Mouse (Mus musculus): ENCODE data around the gene Intu. TPM values are rescaled to one million over a fixed set of nuclear protein-coding genes. Genes with fewer than 3 reads are reported as not detected.
A peak's percentile ranks its signal among the peaks of the same experiment; 100 is the strongest.

Gene Intu
- total and polyA plus RNA-seq, 2 experiments from 2014 or later: 3.2 to 10.5 TPM

- WGBS: 88% methylated on average over 14 of the region's 14 CpGs
- ATAC-seq: no peak
These were observed 25.6 kb upstream of the Intu start for GRCm38 (mm10) chr3:40505451-40506014.

GRCm38 (mm10) chr3:40508927-40509576, 22.0 kb upstream of the Intu start:
- 82% methylated on average over 6 of the region's 6 CpGs for WGBS
- DNase-seq: no peak

More at GRCm38 (mm10) chr3:40505451-40506014, 25.6 kb upstream of the Intu start:
- Histone ChIP-seq H3K4me1 (ENCODE audit: insufficient read depth) (no peaks in the 10 kb centered on the region), H3K27me3 (ENCODE audit: insufficient read depth, low read length) (no peaks in the 10 kb centered on the region), H3K9me3 (ENCODE audit: low read length) (no peaks in the 10 kb centered on the region), H3K4me2 (ENCODE audit: low read depth) (no peak overlapping the region), H3K9ac (no peak overlapping the region), H3K4me3 (ENCODE audit: low read depth, low read length) (no peak overlapping the region), H3K36me3 (ENCODE audit: insufficient read depth) (no peaks in the 10 kb centered on the region), H3K27ac (ENCODE audit: low read depth, low read length) (no peak overlapping the region)
- no peak for DNase-seq
- TF ChIP-seq CTCF (IDR thresholded peaks at IDR 0.05; ENCODE audit: low read depth): no peak

GRCm38 (mm10) chr3:40510567-40510966, 20.5 kb upstream of the Intu start:
- ATAC-seq (no peak), DNase-seq (no peak)
- Histone ChIP-seq H3K4me1 (ENCODE audit: insufficient read depth) (no peaks in the 10 kb centered on the region), H3K27ac (ENCODE audit: low read depth, low read length) (no peak overlapping the region), H3K9ac (no peak overlapping the region), H3K9me3 (ENCODE audit: low read length) (no peaks in the 10 kb centered on the region), H3K4me2 (ENCODE audit: low read depth) (no peak overlapping the region), H3K36me3 (ENCODE audit: insufficient read depth) (no peaks in the 10 kb centered on the region), H3K27me3 (ENCODE audit: insufficient read depth, low read length) (no peaks in the 10 kb centered on the region), H3K4me3 (ENCODE audit: low read depth, low read length) (no peak overlapping the region)
- 67% methylated on average over 6 of the region's 6 CpGs for WGBS
- TF ChIP-seq CTCF (IDR thresholded peaks at IDR 0.05; ENCODE audit: low read depth): no peak

More at GRCm38 (mm10) chr3:40508927-40509576, 22.0 kb upstream of the Intu start:
- Histone ChIP-seq H3K27me3 (ENCODE audit: insufficient read depth, low read length) (no peaks in the 10 kb centered on the region), H3K4me3 (ENCODE audit: low read depth, low read length) (no peak overlapping the region), H3K9ac (no peak overlapping the region), H3K4me2 (ENCODE audit: low read depth) (no peak overlapping the region), H3K4me1 (ENCODE audit: insufficient read depth) (no peaks in the 10 kb centered on the region), H3K9me3 (ENCODE audit: low read length) (no peaks in the 10 kb centered on the region), H3K36me3 (ENCODE audit: insufficient read depth) (no peaks in the 10 kb centered on the region), H3K27ac (ENCODE audit: low read depth, low read length) (no peak overlapping the region)
- TF ChIP-seq CTCF (IDR thresholded peaks at IDR 0.05; ENCODE audit: low read depth): no peak
- ATAC-seq: no peak

- H3K9ac ChIP-seq: no peak overlapping the region
- DNase-seq (no peak), ATAC-seq (no peak)
- no peaks in the 10 kb centered on the region for H3K27me3 ChIP-seq (ENCODE audit: insufficient read depth, low read length)
- no peak overlapping the region for H3K4me3 ChIP-seq (ENCODE audit: low read depth, low read length)
- WGBS: 72% methylated on average over 13 of the region's 13 CpGs
- no peak overlapping the region for H3K27ac ChIP-seq (ENCODE audit: low read depth, low read length)
- no peaks in the 10 kb centered on the region for H3K9me3 ChIP-seq (ENCODE audit: low read length)
- no peak for TF ChIP-seq CTCF (IDR thresholded peaks at IDR 0.05; ENCODE audit: low read depth)
- no peaks in the 10 kb centered on the region for H3K36me3 ChIP-seq (ENCODE audit: insufficient read depth)
- no peak overlapping the region for H3K4me2 ChIP-seq (ENCODE audit: low read depth)
- H3K4me1 ChIP-seq (ENCODE audit: insufficient read depth): no peaks in the 10 kb centered on the region
These were observed 17.9 kb upstream of the Intu start for GRCm38 (mm10) chr3:40512936-40513829.

GRCm38 (mm10) chr3:40518240-40518639, 12.8 kb upstream of the Intu start:
- Histone ChIP-seq H3K27ac (ENCODE audit: low read depth, low read length) (no peak overlapping the region), H3K36me3 (ENCODE audit: insufficient read depth) (no peaks in the 10 kb centered on the region), H3K4me1 (ENCODE audit: insufficient read depth) (no peaks in the 10 kb centered on the region), H3K4me2 (ENCODE audit: low read depth) (no peak overlapping the region), H3K4me3 (ENCODE audit: low read depth, low read length) (no peak overlapping the region), H3K9ac (no peak overlapping the region), H3K9me3 (ENCODE audit: low read length) (no peaks in the 10 kb centered on the region), H3K27me3 (ENCODE audit: insufficient read depth, low read length) (no peaks in the 10 kb centered on the region)
- DNase-seq: no peak
- no peak for TF ChIP-seq CTCF (IDR thresholded peaks at IDR 0.05; ENCODE audit: low read depth)
- ATAC-seq: no peak
- 86% methylated on average over 3 of the region's 3 CpGs for WGBS

GRCm38 (mm10) chr3:40519555-40519954, 11.5 kb upstream of the Intu start:
- 88% methylated on average over 3 of the region's 3 CpGs for WGBS
- no peaks in the 10 kb centered on the region for H3K36me3 ChIP-seq (ENCODE audit: insufficient read depth)
- no peak overlapping the region for H3K9ac ChIP-seq
- H3K9me3 ChIP-seq (ENCODE audit: low read length): no peaks in the 10 kb centered on the region
- ATAC-seq (no peak), DNase-seq (no peak)
- H3K4me3 ChIP-seq (ENCODE audit: low read depth, low read length): no peak overlapping the region
- no peak overlapping the region for H3K27ac ChIP-seq (ENCODE audit: low read depth, low read length)
- H3K4me2 ChIP-seq (ENCODE audit: low read depth): no peak overlapping the region
- TF ChIP-seq CTCF (IDR thresholded peaks at IDR 0.05; ENCODE audit: low read depth): no peak
- H3K4me1 ChIP-seq (ENCODE audit: insufficient read depth): no peaks in the 10 kb centered on the region
- H3K27me3 ChIP-seq (ENCODE audit: insufficient read depth, low read length): no peaks in the 10 kb centered on the region

GRCm38 (mm10) chr3:40520567-40520966, 10.5 kb upstream of the Intu start:
- Histone ChIP-seq H3K9ac (no peak overlapping the region), H3K27me3 (ENCODE audit: insufficient read depth, low read length) (no peaks in the 10 kb centered on the region), H3K36me3 (ENCODE audit: insufficient read depth) (no peaks in the 10 kb centered on the region), H3K27ac (ENCODE audit: low read depth, low read length) (no peak overlapping the region), H3K9me3 (ENCODE audit: low read length) (no peaks in the 10 kb centered on the region), H3K4me3 (ENCODE audit: low read depth, low read length) (no peak overlapping the region), H3K4me1 (ENCODE audit: insufficient read depth) (no peaks in the 10 kb centered on the region), H3K4me2 (ENCODE audit: low read depth) (no peak overlapping the region)
- ATAC-seq (no peak), DNase-seq (no peak)
- peak; percentile 51 for TF ChIP-seq CTCF (IDR thresholded peaks at IDR 0.05; ENCODE audit: low read depth)
- WGBS: 90% methylated on average over 3 of the region's 3 CpGs
